Mouse (Mus musculus): ENCODE data around the gene Gm28051. TPM values are rescaled to one million over a fixed set of nuclear protein-coding genes. Genes with fewer than 3 reads are reported as not detected.

Gm28051 gene
- total and polyA plus RNA-seq, 3 experiments, result not detected

- TF ChIP-seq PAX5 (IDR thresholded peaks at IDR 0.05; ENCODE audit: low read length), result no peak
- TF ChIP-seq TCF12 (IDR thresholded peaks at IDR 0.05; ENCODE audit: low read depth, low read length), result no peak
- no peak; the same call in 1 of the 2 replicates for TF ChIP-seq HCFC1 (IDR thresholded peaks at IDR 0.05; ENCODE audit: low read depth, low read length)
- TF ChIP-seq ZNF384 (IDR thresholded peaks at IDR 0.05; ENCODE audit: low read depth, low read length), result peak; percentile 75
- no peak for TF ChIP-seq BHLHE40 (IDR thresholded peaks at IDR 0.05; ENCODE audit: low read depth, low read length)
- TF ChIP-seq MAFK (IDR thresholded peaks at IDR 0.05; ENCODE audit: insufficient replicate concordance, low read length), result 0 out of 2 replicates have a peak, but pooled peaks have one; percentile 18
- no peak for TF ChIP-seq POLR2AphosphoS2 (IDR thresholded peaks at IDR 0.05; ENCODE audit: low read depth, low read length)
- TF ChIP-seq TBP (conservative IDR thresholded peaks at IDR 0.05; ENCODE audit: low read depth, low read length), result no peak
- TF ChIP-seq IRF4 (IDR thresholded peaks at IDR 0.05; ENCODE audit: low read depth, low read length), result peak; percentile 80
- no peak for TF ChIP-seq POLR2A (IDR thresholded peaks at IDR 0.05; ENCODE audit: low read depth, low read length)
- TF ChIP-seq EP300 (IDR thresholded peaks at IDR 0.05; ENCODE audit: low read length), result peak; percentile 70
- no peak for TF ChIP-seq ZKSCAN1 (IDR thresholded peaks at IDR 0.05; ENCODE audit: borderline replicate concordance, low read depth, low read length)
- no peak for TF ChIP-seq SMC3 (IDR thresholded peaks at IDR 0.05; ENCODE audit: low read depth, low read length)
- TF ChIP-seq MEF2A (IDR thresholded peaks at IDR 0.05; ENCODE audit: borderline replicate concordance, low read depth, low read length), result no peak
- TF ChIP-seq CTCF (conservative IDR thresholded peaks at IDR 0.05 in 1 of 2, IDR thresholded peaks at IDR 0.05 in 1 of 2; ENCODE audit: low read depth in 2 of 2, low read length in 2 of 2), result no peak
Observed at GRCm38 (mm10) chr12:102761668-102762067, 4.1 kb upstream of the Gm28051 start (continued).

GRCm38 (mm10) chr12:102758936-102759335, 1.4 kb upstream of the Gm28051 start:
- H3K4me3 ChIP-seq (replicated peaks in 1 of 3; ENCODE audit: low read depth in 2 of 3, low read length in 2 of 3, poor library complexity in 1 of 3), result peak overlapping the region; percentile 84 to 97 (median 92)

DNA sequence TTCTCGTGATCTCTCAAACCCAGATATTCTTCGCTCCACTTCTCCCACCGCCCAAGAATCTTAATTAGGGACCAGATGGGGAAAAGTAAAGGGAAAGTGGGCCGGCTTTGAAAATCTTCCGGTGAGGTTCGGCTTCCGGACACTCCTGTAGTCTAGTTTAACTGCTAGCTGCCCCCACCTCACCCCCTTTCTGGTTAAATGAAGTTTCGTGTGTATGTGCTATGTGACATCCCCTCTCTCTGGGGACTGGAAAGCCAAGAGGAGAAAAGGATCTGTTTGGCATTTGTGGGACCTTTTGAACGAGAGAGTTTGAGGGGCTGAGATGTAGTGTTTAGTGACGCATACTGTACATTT, 815 bp upstream of the Gm28051 start, which contains the start of gene Gm20604:
Gm20604 (minus strand) TSS at position 270 of the 354 bp plus-strand sequence.
- H3K36me3 ChIP-seq (replicated peaks in 1 of 2; ENCODE audit: control insufficient read depth in 1 of 2, insufficient read depth in 1 of 2, low read length in 1 of 2), result peaks cover 9 to 37% of the 10 kb centered on the region in 2 experiments
- peak within 1 kb of the TSS; percentile 89 for H3K9ac ChIP-seq (ENCODE audit: insufficient read depth, low read depth)
- peak within 1 kb of the TSS; percentile 95 for H3K4me2 ChIP-seq (ENCODE audit: insufficient read depth, low read depth, poor library complexity, severe bottlenecking)
- H3K9me3 ChIP-seq (replicated peaks; ENCODE audit: low read length), result no peaks in the 10 kb centered on the region
- TF ChIP-seq SIN3A (IDR thresholded peaks at IDR 0.05; ENCODE audit: low read length) (peak; percentile 18; the same call in 1 of the 2 replicates), MXI1 (IDR thresholded peaks at IDR 0.05; ENCODE audit: low read depth, low read length) (peak; percentile 25; the same call in 1 of the 2 replicates), NELFE (IDR thresholded peaks at IDR 0.05; ENCODE audit: low read depth, low read length) (no peak)
- peak within 1 kb of the TSS; percentile 84 to 97 (median 92) for H3K4me3 ChIP-seq (replicated peaks in 1 of 3; ENCODE audit: low read depth in 2 of 3, low read length in 2 of 3, poor library complexity in 1 of 3)
- H3K4me1 ChIP-seq (ENCODE audit: control insufficient read depth in 1 of 2, insufficient read depth in 2 of 2), result peaks cover 4 to 51% of the 10 kb centered on the region in 2 experiments; a peak in 3 of 4 replicates
- peak within 1 kb of the TSS; percentile 48 for H3K27ac ChIP-seq (ENCODE audit: insufficient read depth, low read depth)
- dilution Hi-C loops (cut with MboI; ENCODE audit: extremely low pct_ligation_motif_present, extremely low pct_unique_long_range_greater_than_20kb, low sequenced_read_pairs), result no loop called here
- H3K27me3 ChIP-seq (replicated peaks), result no peaks in the 10 kb centered on the region
- peaks cover 71% of the 10 kb centered on the region for H3K79me2 ChIP-seq (replicated peaks; ENCODE audit: control insufficient read depth, extremely low read depth, insufficient read depth, poor library complexity, severe bottlenecking)
- in situ Hi-C loops (cut with MboI; ENCODE audit: low pct_ligation_motif_present, low pct_unique_long_range_greater_than_20kb, low sequenced_read_pairs), result no loop called here
- DNase-seq (ENCODE audit: extremely low read depth), result peak; percentile 36

More at GRCm38 (mm10) chr12:102758936-102759335, 1.4 kb upstream of the Gm28051 start:
- peaks cover 6 to 38% of the 10 kb centered on the region in 2 experiments for H3K36me3 ChIP-seq (replicated peaks in 1 of 2; ENCODE audit: control insufficient read depth in 1 of 2, insufficient read depth in 1 of 2, low read length in 1 of 2)
- peak overlapping the region; percentile 95 for H3K4me2 ChIP-seq (ENCODE audit: insufficient read depth, low read depth, poor library complexity, severe bottlenecking)
- peak overlapping the region; percentile 89 for H3K9ac ChIP-seq (ENCODE audit: insufficient read depth, low read depth)
- H3K27ac ChIP-seq (ENCODE audit: insufficient read depth, low read depth), result no peak overlapping the region
- peaks cover 4 to 51% of the 10 kb centered on the region in 2 experiments; a peak in 3 of 4 replicates for H3K4me1 ChIP-seq (ENCODE audit: control insufficient read depth in 1 of 2, insufficient read depth in 2 of 2)
- H3K27me3 ChIP-seq (replicated peaks), result no peaks in the 10 kb centered on the region
- H3K9me3 ChIP-seq (replicated peaks; ENCODE audit: low read length), result no peaks in the 10 kb centered on the region
- in situ Hi-C loops (cut with MboI; ENCODE audit: low pct_ligation_motif_present, low pct_unique_long_range_greater_than_20kb, low sequenced_read_pairs), result no loop called here
- DNase-seq (ENCODE audit: extremely low read depth), result no peak
- peaks cover 68% of the 10 kb centered on the region for H3K79me2 ChIP-seq (replicated peaks; ENCODE audit: control insufficient read depth, extremely low read depth, insufficient read depth, poor library complexity, severe bottlenecking)
- dilution Hi-C loops (cut with MboI; ENCODE audit: extremely low pct_ligation_motif_present, extremely low pct_unique_long_range_greater_than_20kb, low sequenced_read_pairs), result no loop called here
- TF ChIP-seq MEF2A (IDR thresholded peaks at IDR 0.05; ENCODE audit: borderline replicate concordance, low read depth, low read length) (no peak), NELFE (IDR thresholded peaks at IDR 0.05; ENCODE audit: low read depth, low read length) (no peak), MAX (IDR thresholded peaks at IDR 0.05; ENCODE audit: low read length) (no peak), MYC (IDR thresholded peaks at IDR 0.05; ENCODE audit: low read depth, low read length) (no peak), IRF4 (IDR thresholded peaks at IDR 0.05; ENCODE audit: low read depth, low read length) (no peak), CHD2 (IDR thresholded peaks at IDR 0.05; ENCODE audit: low read length) (no peak), E2F4 (IDR thresholded peaks at IDR 0.05; ENCODE audit: insufficient replicate concordance, low read depth, low read length) (no peak), PAX5 (IDR thresholded peaks at IDR 0.05; ENCODE audit: low read length) (no peak)
